In genomic region chr14:62492196-62492850, GRCm38 (mm10) we compare ENCODE assay signal across 9 mouse cellular contexts. TPM values are rescaled to one million over a fixed set of nuclear protein-coding genes. Genes with fewer than 3 reads are reported as not detected.
DNase-seq lines count a peak whose midpoint lies in the region; ATAC-seq and TF ChIP-seq lines count a peak whose summit lies in the region.
"Had no signal": no experiment of that assay in that cellular context is flagged by ENCODE, and none has a peak within 500 bp of the region (broad histone marks: within the 10 kb centered on the region; RNA-seq: fewer than 3 reads in every experiment).

No protein-coding gene starts in this region.

- no peaks in the 10 kb centered on the region; a peak in 1 of 4 replicates for H3K27me3 ChIP-seq in MEL (ENCODE audit: control insufficient read depth in 1 of 2, insufficient read depth in 2 of 2, low read length in 2 of 2)
- no peaks in the 10 kb centered on the region for H3K27me3 ChIP-seq in forebrain, postnatal 0 days (ENCODE audit: insufficient read depth, low read length)
- no peaks in the 10 kb centered on the region for H3K27me3 ChIP-seq in hindbrain, embryonic 11.5 days (ENCODE audit: control insufficient read depth, insufficient read depth, low read length)

- H3K4me3 ChIP-seq in MEL (ENCODE audit: control insufficient read depth in 1 of 2, insufficient read depth in 1 of 2, low read depth in 2 of 2, low read length in 2 of 2), result no peak overlapping the region
- no peak overlapping the region for H3K4me3 ChIP-seq in forebrain, postnatal 0 days (ENCODE audit: low read depth, low read length)
- no peak overlapping the region for H3K4me3 ChIP-seq in hindbrain, embryonic 11.5 days (ENCODE audit: low read depth, low read length)

- H3K4me2 ChIP-seq in forebrain, postnatal 0 days (ENCODE audit: low read depth), result no peak overlapping the region
- H3K4me2 ChIP-seq in hindbrain, embryonic 11.5 days (replicated peaks; ENCODE audit: low read depth, low read length), result no peak overlapping the region

- no peak overlapping the region for H3K9ac ChIP-seq in MEL (ENCODE audit: control insufficient read depth, low read depth, low read length, poor library complexity, severe bottlenecking)
- no peak overlapping the region for H3K9ac ChIP-seq in forebrain, postnatal 0 days
- no peak overlapping the region for H3K9ac ChIP-seq in hindbrain, embryonic 11.5 days (ENCODE audit: low read depth, low read length)

- peak; percentile 16 for DNase-seq in MEL (ENCODE audit: low read depth, low spot score)
- peak; percentile 77 for DNase-seq in cerebellum, adult 11-12 months
- peak; percentile 89 for DNase-seq in forebrain, postnatal 0 days
- peak; percentile 81 for DNase-seq in hindbrain, embryonic 11.5 days (ENCODE audit: low spot score)
- peak; percentile 77 for DNase-seq in layer of hippocampus, adult 9-11 months
- peak; percentile 86 for DNase-seq in lung, postnatal 36 days
- peak; percentile 88 to 89 for DNase-seq in right cerebral cortex, postnatal 10 days (ENCODE audit: low spot score in 2 of 2)

- peak; percentile 50 to 67 (median 55) for TF ChIP-seq CTCF in MEL (IDR thresholded peaks at IDR 0.05 in 2 of 3, conservative IDR thresholded peaks at IDR 0.05 in 1 of 3; ENCODE audit: control insufficient read depth in 1 of 3, insufficient read depth in 1 of 3, low read depth in 2 of 3, low read length in 3 of 3, poor library complexity in 1 of 3, severe bottlenecking in 1 of 3)
- TF ChIP-seq CTCF in forebrain, postnatal 0 days (IDR thresholded peaks at IDR 0.05; ENCODE audit: low read depth), result peak; percentile 100

- H3K9me3 ChIP-seq in MEL (replicated peaks; ENCODE audit: insufficient read depth, low read length), result no peaks in the 10 kb centered on the region
- H3K9me3 ChIP-seq in forebrain, postnatal 0 days (ENCODE audit: low read length), result no peaks in the 10 kb centered on the region
- H3K9me3 ChIP-seq in hindbrain, embryonic 11.5 days (ENCODE audit: control insufficient read depth, low read length), result no peaks in the 10 kb centered on the region

- no peaks in the 10 kb centered on the region for H3K4me1 ChIP-seq in MEL (ENCODE audit: control insufficient read depth in 1 of 2, insufficient read depth in 2 of 2, low read length in 2 of 2)
- H3K4me1 ChIP-seq in forebrain, postnatal 0 days (ENCODE audit: insufficient read depth), result no peaks in the 10 kb centered on the region
- no peaks in the 10 kb centered on the region for H3K4me1 ChIP-seq in hindbrain, embryonic 11.5 days (replicated peaks; ENCODE audit: control insufficient read depth, insufficient read depth, low read length)

- H3K36me3 ChIP-seq in MEL (ENCODE audit: control insufficient read depth in 1 of 2, insufficient read depth in 2 of 2, low read length in 2 of 2), result no peaks in the 10 kb centered on the region
- H3K36me3 ChIP-seq in forebrain, postnatal 0 days (ENCODE audit: insufficient read depth), result no peaks in the 10 kb centered on the region
- no peaks in the 10 kb centered on the region for H3K36me3 ChIP-seq in hindbrain, embryonic 11.5 days (ENCODE audit: control insufficient read depth, insufficient read depth, low read length)

- TF ChIP-seq RAD21 in MEL (IDR thresholded peaks at IDR 0.05; ENCODE audit: low read depth, low read length), result peak; percentile 36

- WGBS in forebrain, postnatal 0 days, result 30% methylated on average over 16 of the region's 16 CpGs
- 43% methylated on average over 16 of the region's 16 CpGs for WGBS in hindbrain, embryonic 11.5 days

- no peak for TF ChIP-seq EP300 in MEL (IDR thresholded peaks at IDR 0.05; ENCODE audit: low read depth in 1 of 2, low read length in 2 of 2)

- H3K27ac ChIP-seq in MEL (ENCODE audit: control insufficient read depth, low read depth, low read length), result no peak overlapping the region
- no peak overlapping the region for H3K27ac ChIP-seq in forebrain, postnatal 0 days (ENCODE audit: low read depth, low read length)
- H3K27ac ChIP-seq in hindbrain, embryonic 11.5 days (ENCODE audit: low read depth, low read length), result no peak overlapping the region

- peak; percentile 96 for ATAC-seq in forebrain, postnatal 0 days
- ATAC-seq in hindbrain, embryonic 11.5 days (ENCODE audit: low FRiP score), result no peak
- no peak for ATAC-seq in monocyte, adult 5-6 weeks (replicated peaks; ENCODE audit: insufficient number of reproducible peaks, low FRiP score, low TSS enrichment, poor library complexity, severe bottlenecking)

- no peaks in the 10 kb centered on the region for H3K79me2 ChIP-seq in MEL (ENCODE audit: control insufficient read depth, insufficient read depth, low read length, poor library complexity)

- no peak for TF ChIP-seq POLR2A in MEL (IDR thresholded peaks at IDR 0.05; ENCODE audit: control insufficient read depth in 1 of 2, insufficient read depth in 1 of 2, low read depth in 1 of 2, low read length in 2 of 2, poor library complexity in 1 of 2)

TF ChIP-seq in MEL, 35 proteins besides CTCF, POLR2A, EP300 and RAD21:
- no peak for TF ChIP-seq USF2 (IDR thresholded peaks at IDR 0.05; ENCODE audit: borderline replicate concordance in 1 of 2, insufficient read depth in 1 of 2, low read depth in 1 of 2, low read length in 2 of 2)
- TF ChIP-seq SMC3 (IDR thresholded peaks at IDR 0.05; ENCODE audit: low read depth, low read length), result peak; percentile 61
- TF ChIP-seq ZC3H11A (IDR thresholded peaks at IDR 0.05; ENCODE audit: low read depth, low read length), result peak; percentile 24; the same call in 1 of the 2 replicates

RNA-seq across cellular contexts. Expression of gene Gucy1b2, which starts 36.2 kb away (rescaled TPM):
- not detected in 2 replicates for total RNA-seq in MEL (2012; rRNA removed)
- not detected for polyA plus RNA-seq in MEL (2012; ENCODE audit: insufficient read depth in 1 of 2, insufficient read length in 2 of 2, low read depth in 1 of 2, low replicate concordance in 2 of 2, missing spikeins in 1 of 2)
- 0.92 and 1.4 TPM in 2 replicates for total RNA-seq in forebrain, postnatal 0 days (2014; rRNA removed)
- polyA plus RNA-seq in forebrain, postnatal 0 days (2015; fragmentation: Nextera tagmentation; extraction: Ambion mirVana), result 0.64 and 0.84 TPM in 2 replicates
- 0.14 and 0.18 TPM in 2 replicates for polyA plus RNA-seq in hindbrain, embryonic 11.5 days (2014; fragmentation: Nextera tagmentation; extraction: Ambion mirVana)
- total RNA-seq in monocyte, adult 5-6 weeks (2017), result not detected in 3 replicates
- polyA plus RNA-seq: liver, embryonic 16.5 days had no signal

Comparison
In these comparisons a context has a peak if more than half of its experiments do, and no peak if none do; other contexts are left out.
1. DNase-seq: peak in every context shown above with its lines; median percentile 89 in forebrain, postnatal 0 days; 88 in right cerebral cortex, postnatal 10 days; 86 in lung, postnatal 36 days; 81 in hindbrain, embryonic 11.5 days; 77 in cerebellum, adult 11-12 months; 77 in layer of hippocampus, adult 9-11 months; 16 in MEL.